Mouse (Mus musculus) CD8-positive naive resting alpha-beta T cell, adult 2 months (primary cell): ENCODE data around the gene Fam83c.

Source experiments
- DNase-seq, 2 experiments: peaks; one replicate each; pipeline ENCODE4 v3.0.0; 2022; ENCODE audit warnings: low read depth in 2 of 2, low spot score in 2 of 2

Gene Fam83c

GRCm38 (mm10) chr2:155826630-155827424 lies 7.8 kb downstream of the Fam83c start, which contains the start of gene Eif6:
TSS of gene Eif6 (minus strand) at chr2:155826925.
- peak; percentile 75 to 79 for DNase-seq

GRCm38 (mm10) chr2:155825904-155826629 lies 8.6 kb downstream of the Fam83c start:
- DNase-seq = peak in 1 of 2 experiments; percentile 26

GRCm38 (mm10) chr2:155823722-155824121 lies 10.9 kb downstream of the Fam83c start:
- DNase-seq = no peak

- no peak for DNase-seq
Observed at GRCm38 (mm10) chr2:155820779-155821178, 13.9 kb downstream of the Fam83c start.

GRCm38 (mm10) chr2:155819449-155820251 lies 15.0 kb downstream of the Fam83c start:
- DNase-seq = no peak

GRCm38 (mm10) chr2:155819392-155819448 lies 15.4 kb downstream of the Fam83c start, which contains the start of gene BC029722:
TSS of gene BC029722 (minus strand) at chr2:155819426.
- DNase-seq = no peak

- DNase-seq = peak; percentile 88 to 94
Observed at GRCm38 (mm10) chr2:155818596-155819391, 15.9 kb downstream of the Fam83c start.

GRCm38 (mm10) chr2:155817301-155818245 lies 17.1 kb downstream of the Fam83c start:
- no peak for DNase-seq

GRCm38 (mm10) chr2:155816179-155816578 lies 18.5 kb downstream of the Fam83c start:
- DNase-seq = no peak

GRCm38 (mm10) chr2:155814829-155815228 lies 19.8 kb downstream of the Fam83c start:
- no peak for DNase-seq

GRCm38 (mm10) chr2:155812637-155813036 lies 22.0 kb downstream of the Fam83c start:
- no peak for DNase-seq

- peak; percentile 82 to 84 for DNase-seq
Observed at GRCm38 (mm10) chr2:155811821-155812396, 22.7 kb downstream of the Fam83c start.

GRCm38 (mm10) chr2:155809620-155810019 lies 25.0 kb downstream of the Fam83c start:
- no peak for DNase-seq

GRCm38 (mm10) chr2:155807408-155807807 lies 27.2 kb downstream of the Fam83c start:
- no peak for DNase-seq

- DNase-seq = no peak
Observed at GRCm38 (mm10) chr2:155806548-155806947, 28.1 kb downstream of the Fam83c start.

GRCm38 (mm10) chr2:155805925-155806255 lies 28.8 kb downstream of the Fam83c start:
- no peak for DNase-seq

GRCm38 (mm10) chr2:155805231-155805924 lies 29.3 kb downstream of the Fam83c start:
- DNase-seq = no peak

GRCm38 (mm10) chr2:155804053-155804452 lies 30.6 kb downstream of the Fam83c start:
- DNase-seq = no peak

GRCm38 (mm10) chr2:155802761-155803160 lies 31.9 kb downstream of the Fam83c start:
- peak in 1 of 2 experiments; percentile 15 for DNase-seq
